Mouse (Mus musculus) testis, adult 10 weeks (tissue): ENCODE measurements around the gene Olfr623. TPM values are rescaled to one million over a fixed set of nuclear protein-coding genes. Genes with fewer than 3 reads are reported as not detected.

Source experiments
- polyA plus RNA-seq: library from polyadenylated mRNA; stranded (reverse); fragments of 350-450 nt; fragmentation: Illumina TruSeq; extraction: RNeasy Lipid Tissue Mini Kit (QIAGEN cat#74804); gene quantifications from one replicate; pipeline ENCODE4 v1.2.3, GENCODE M21; 2014; ENCODE audit warnings: low read depth, low replicate concordance

The Olfr623 gene
- polyA plus RNA-seq = not detected

DNA sequence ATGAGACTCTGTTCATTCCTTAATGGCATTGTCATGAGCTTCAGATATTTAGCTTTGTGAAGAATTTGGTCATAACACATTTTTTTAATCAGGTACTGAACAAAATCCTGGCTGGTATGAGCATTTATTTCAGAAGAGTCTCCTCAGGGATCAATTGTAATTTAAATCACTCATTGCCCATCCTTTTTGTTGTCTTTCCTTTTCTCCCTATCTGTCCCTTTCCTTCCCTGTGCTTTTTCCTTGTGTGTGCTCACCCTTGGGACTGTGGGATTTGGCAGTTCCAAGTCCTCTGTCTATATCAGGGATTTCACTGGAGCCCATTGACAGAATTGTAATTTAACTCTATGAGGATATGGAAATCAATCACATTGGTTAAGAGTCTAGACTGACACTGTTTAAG is at the start of gene Olfr623:
Gene Olfr623 (minus strand): TSS at position 101 of the 400 bp plus-strand sequence.

DNA sequence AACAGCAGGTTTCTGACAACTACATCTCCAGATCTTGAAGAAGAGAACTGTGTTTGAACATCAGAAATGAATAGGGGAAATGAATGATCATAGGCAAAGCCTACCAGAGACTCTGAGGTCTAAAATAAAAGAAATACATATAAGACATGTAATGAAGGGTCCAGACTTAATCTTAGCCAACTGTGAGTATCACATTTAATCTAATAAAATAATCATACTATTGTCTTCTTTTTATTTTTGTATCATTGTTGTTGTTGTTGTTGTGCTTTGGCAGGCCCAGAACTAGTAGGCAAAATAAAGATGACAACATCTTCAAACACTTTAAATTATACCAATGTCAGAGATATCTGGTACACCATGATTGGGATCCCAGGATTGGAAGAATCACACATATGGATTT is 18.9 kb upstream of the Olfr623 start, which contains the start of gene Olfr625-ps1:
Gene Olfr625-ps1 (plus strand): TSS at position 301 of the 400 bp plus-strand sequence.

DNA sequence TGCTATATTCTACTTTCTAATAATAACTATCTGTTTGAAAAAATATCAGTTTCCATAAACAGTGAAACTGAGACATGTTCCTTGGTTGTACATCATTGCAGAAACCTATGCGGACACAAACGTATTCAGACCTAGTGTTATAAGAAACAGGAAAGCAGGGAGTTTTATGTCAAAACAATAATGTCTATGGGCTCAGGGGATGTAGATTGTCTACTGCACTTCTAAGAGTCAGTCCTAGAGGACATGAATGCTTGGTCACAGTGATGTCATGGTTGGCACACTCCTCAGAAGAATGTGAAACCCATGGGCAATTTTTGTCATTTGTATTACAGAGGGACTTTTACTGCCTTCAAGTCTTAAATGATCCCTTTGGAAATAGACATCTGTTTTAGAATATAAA is 7.6 kb upstream of the Olfr623 start, which contains the start of gene Olfr624:
Gene Olfr624 (minus strand): TSS at position 101 of the 400 bp plus-strand sequence.

DNA sequence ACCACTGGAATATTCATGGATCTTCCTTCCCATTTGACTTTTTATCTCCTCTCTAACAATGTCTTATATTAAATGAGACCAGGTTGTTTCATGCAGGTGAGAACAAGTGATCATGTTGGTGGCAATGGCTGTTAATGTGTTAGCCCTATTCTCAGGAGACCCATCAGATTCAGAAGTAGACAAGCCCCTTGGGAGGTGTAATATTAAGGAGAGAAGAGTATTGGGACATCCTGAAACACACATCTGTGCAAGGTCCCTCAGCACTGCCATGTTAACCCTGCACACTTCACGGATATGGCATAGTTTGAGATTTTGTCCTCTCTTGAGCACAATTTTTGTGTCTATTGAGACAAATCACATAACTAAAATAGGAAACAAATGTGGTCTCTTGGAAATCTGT is 20.9 kb downstream of the Olfr623 start, which contains the start of gene Olfr622:
Gene Olfr622 (minus strand): TSS at position 101 of the 400 bp plus-strand sequence.

DNA sequence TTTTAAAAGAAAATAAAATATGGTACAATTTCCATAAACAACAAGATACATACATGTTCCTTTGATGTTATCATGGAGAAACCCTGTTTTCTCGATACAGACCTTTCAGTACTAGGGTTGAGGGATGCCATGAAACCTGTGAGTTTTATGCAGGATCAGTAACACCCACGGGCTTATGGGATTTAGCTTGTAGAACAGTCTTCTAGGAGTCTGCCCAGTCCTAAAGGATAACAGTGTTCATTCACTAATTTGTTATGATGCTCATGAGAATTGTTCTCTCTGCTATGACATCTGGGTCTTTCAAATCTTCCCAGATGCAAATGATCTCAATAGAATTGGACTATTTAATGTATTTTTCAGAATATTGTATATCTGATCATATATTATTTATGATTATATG is 51.1 kb downstream of the Olfr623 start, which contains the start of gene Olfr620:
Gene Olfr620 (minus strand): TSS at position 101 of the 400 bp plus-strand sequence.

Other genes starting within 250 kb of the Olfr623 start
- not detected for gene Usp17lc, start 248.6 kb downstream of the Olfr623 start, polyA plus RNA-seq
- gene Olfr605, start 218.3 kb downstream of the Olfr623 start, polyA plus RNA-seq = not detected
- gene Olfr606, start 214.7 kb downstream of the Olfr623 start, polyA plus RNA-seq = not detected
- gene Olfr607, start 199.5 kb downstream of the Olfr623 start, polyA plus RNA-seq = not detected
- not detected for gene Olfr608, start 193.8 kb downstream of the Olfr623 start, polyA plus RNA-seq
- not detected for gene Olfr609, start 165.6 kb downstream of the Olfr623 start, polyA plus RNA-seq
- gene Olfr610, start 151.6 kb downstream of the Olfr623 start, polyA plus RNA-seq = not detected
- gene Olfr611, start 142.9 kb downstream of the Olfr623 start, polyA plus RNA-seq = not detected
- not detected for gene Olfr612, start 121.0 kb downstream of the Olfr623 start, polyA plus RNA-seq
- not detected for gene Olfr613, start 115.6 kb downstream of the Olfr623 start, polyA plus RNA-seq
- not detected for gene Olfr615, start 107.6 kb downstream of the Olfr623 start, polyA plus RNA-seq
- 0.38 TPM for gene Olfr616, start 94.6 kb downstream of the Olfr623 start, polyA plus RNA-seq
- gene Olfr617, start 90.6 kb downstream of the Olfr623 start, polyA plus RNA-seq = not detected
- gene Olfr618, start 73.6 kb downstream of the Olfr623 start, polyA plus RNA-seq = not detected
- not detected for gene Olfr619, start 63.1 kb downstream of the Olfr623 start, polyA plus RNA-seq
- not detected for gene Olfr620, start 51.2 kb downstream of the Olfr623 start, polyA plus RNA-seq
- gene Olfr622, start 21.0 kb downstream of the Olfr623 start, polyA plus RNA-seq = not detected
- gene Olfr624, start 7.5 kb upstream of the Olfr623 start, polyA plus RNA-seq = 0.06 TPM
- not detected for gene Olfr625-ps1, start 19.0 kb upstream of the Olfr623 start, polyA plus RNA-seq
- not detected for gene Olfr243, start 51.0 kb upstream of the Olfr623 start, polyA plus RNA-seq
- not detected for gene Olfr628, start 66.7 kb upstream of the Olfr623 start, polyA plus RNA-seq
- not detected for gene Olfr629, start 81.2 kb upstream of the Olfr623 start, polyA plus RNA-seq
- gene Olfr630, start 93.6 kb upstream of the Olfr623 start, polyA plus RNA-seq = not detected
- gene Olfr69, start 107.9 kb upstream of the Olfr623 start, polyA plus RNA-seq = not detected
- not detected for gene Olfr68, start 116.0 kb upstream of the Olfr623 start, polyA plus RNA-seq
- not detected for gene Olfr67, start 128.1 kb upstream of the Olfr623 start, polyA plus RNA-seq
- gene Hbb-bt, start 150.3 kb upstream of the Olfr623 start, polyA plus RNA-seq = 0.62 TPM
- 9.6 TPM for gene Hbb-bs, start 164.4 kb upstream of the Olfr623 start, polyA plus RNA-seq
- gene Hbb-bh2, start 176.8 kb upstream of the Olfr623 start, polyA plus RNA-seq = not detected
- gene Hbb-bh1, start 179.5 kb upstream of the Olfr623 start, polyA plus RNA-seq = not detected
- gene Hbb-y, start 189.5 kb upstream of the Olfr623 start, polyA plus RNA-seq = not detected
- gene Olfr66, start 222.6 kb upstream of the Olfr623 start, polyA plus RNA-seq = not detected
- not detected for gene Olfr64, start 230.8 kb upstream of the Olfr623 start, polyA plus RNA-seq
- gene Olfr65, start 239.8 kb upstream of the Olfr623 start, polyA plus RNA-seq = not detected